ENCODE assay signal across 8 mouse cellular contexts in the genomic region with DNA sequence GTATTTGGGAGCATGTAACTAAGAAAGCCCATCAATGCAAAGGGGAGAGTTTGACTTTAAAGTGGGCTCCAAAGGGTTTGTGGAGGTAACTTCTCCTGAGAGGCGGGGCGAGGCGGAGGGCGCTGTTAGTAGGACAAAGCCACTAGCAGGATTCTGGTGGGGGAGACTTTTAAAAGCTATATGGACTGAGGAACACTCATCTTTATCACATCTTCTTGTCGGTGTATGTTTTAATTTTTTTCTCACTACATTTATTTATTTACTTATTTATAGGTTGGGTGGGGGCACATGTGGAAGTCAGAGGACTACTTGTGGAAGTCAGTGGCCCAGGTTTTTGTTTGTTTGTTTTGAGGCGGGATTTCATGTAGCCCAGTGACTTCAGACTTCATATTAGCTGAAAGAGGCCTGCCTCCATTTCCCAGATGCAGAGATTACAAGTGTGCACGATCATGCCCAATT. TPM values are rescaled to one million over a fixed set of nuclear protein-coding genes. Genes with fewer than 3 reads are reported as not detected.
A peak's percentile ranks its signal among the peaks of the same experiment; 100 is the strongest.
DNase-seq lines count a peak whose midpoint lies in the region; ATAC-seq and TF ChIP-seq lines count a peak whose summit lies in the region.

No protein-coding gene starts in this region.

- no peak for TF ChIP-seq POLR2A in bone marrow, adult 2 months (IDR thresholded peaks at IDR 0.05; ENCODE audit: borderline replicate concordance, control insufficient read depth, low read depth, low read length)

- peak overlapping the region; percentile 63 for H3K9ac ChIP-seq in kidney, postnatal 0 days (ENCODE audit: low read depth, low read length)
- peak overlapping the region; percentile 37 for H3K9ac ChIP-seq in hindbrain, embryonic 14.5 days
- peak overlapping the region; percentile 40 for H3K9ac ChIP-seq in midbrain, embryonic 13.5 days (replicated peaks)

- no peak for TF ChIP-seq CTCF in kidney, postnatal 0 days (IDR thresholded peaks at IDR 0.05; ENCODE audit: low read depth)
- no peak for TF ChIP-seq CTCF in bone marrow, adult 2 months (IDR thresholded peaks at IDR 0.05; ENCODE audit: control insufficient read depth, insufficient read depth, low read length)

- peak overlapping the region; percentile 40 for H3K4me3 ChIP-seq in kidney, postnatal 0 days (replicated peaks; ENCODE audit: low read depth, low read length)
- H3K4me3 ChIP-seq in bone marrow, adult 2 months (replicated peaks; ENCODE audit: control insufficient read depth, low read depth, low read length) = peak overlapping the region; percentile 63
- H3K4me3 ChIP-seq in hindbrain, embryonic 14.5 days (replicated peaks; ENCODE audit: low read length) = peak overlapping the region; percentile 36
- H3K4me3 ChIP-seq in midbrain, embryonic 13.5 days (replicated peaks) = peak overlapping the region; percentile 39

- 36% methylated on average over 7 of the region's 7 CpGs for WGBS in kidney, postnatal 0 days
- 7% methylated on average over 7 of the region's 7 CpGs for WGBS in bone marrow, adult 2 months
- WGBS in hindbrain, embryonic 14.5 days = 40% methylated on average over 7 of the region's 7 CpGs
- whole genome bisulfite sequencing in midbrain, embryonic 13.5 days = 43% methylated on average over 7 of the region's 7 CpGs

- H3K4me1 ChIP-seq in kidney, postnatal 0 days (replicated peaks; ENCODE audit: insufficient read depth, low read length) = 0 out of 2 replicates have a peak, but pooled peaks cover 4% of the 10 kb centered on the region
- no peaks in the 10 kb centered on the region for H3K4me1 ChIP-seq in bone marrow, adult 2 months (ENCODE audit: control insufficient read depth, insufficient read depth, low read length)
- H3K4me1 ChIP-seq in hindbrain, embryonic 14.5 days (replicated peaks; ENCODE audit: control insufficient read depth, insufficient read depth, low read length) = 0 out of 2 replicates have a peak, but pooled peaks cover 7% of the 10 kb centered on the region
- H3K4me1 ChIP-seq in midbrain, embryonic 13.5 days (replicated peaks) = peaks cover 17% of the 10 kb centered on the region

- H3K9me3 ChIP-seq in kidney, postnatal 0 days (replicated peaks; ENCODE audit: low read length) = no peaks in the 10 kb centered on the region
- H3K9me3 ChIP-seq in hindbrain, embryonic 14.5 days (ENCODE audit: control insufficient read depth, low read length) = no peaks in the 10 kb centered on the region
- H3K9me3 ChIP-seq in midbrain, embryonic 13.5 days = no peaks in the 10 kb centered on the region

- peak overlapping the region; percentile 56 for H3K4me2 ChIP-seq in kidney, postnatal 0 days (ENCODE audit: low read length)
- H3K4me2 ChIP-seq in hindbrain, embryonic 14.5 days (replicated peaks) = peak overlapping the region; percentile 67
- H3K4me2 ChIP-seq in midbrain, embryonic 13.5 days (replicated peaks) = peak overlapping the region; percentile 58

- no peak for ATAC-seq in kidney, postnatal 0 days (replicated peaks; ENCODE audit: low FRiP score, low read depth)
- ATAC-seq in hindbrain, embryonic 14.5 days (ENCODE audit: low FRiP score) = no peak
- no peak for ATAC-seq in midbrain, embryonic 13.5 days

- no peaks in the 10 kb centered on the region for H3K36me3 ChIP-seq in kidney, postnatal 0 days (ENCODE audit: insufficient read depth, low read length)
- no peaks in the 10 kb centered on the region for H3K36me3 ChIP-seq in hindbrain, embryonic 14.5 days (replicated peaks; ENCODE audit: control insufficient read depth, insufficient read depth)
- no peaks in the 10 kb centered on the region for H3K36me3 ChIP-seq in midbrain, embryonic 13.5 days

- no peak for DNase-seq in kidney, postnatal 0 days (ENCODE audit: low spot score)
- no peak for DNase-seq in kidney, adult 18-20 months
- no peak for DNase-seq in hindbrain, embryonic 14.5 days (ENCODE audit: low spot score)
- DNase-seq in urinary bladder, postnatal 36 days (ENCODE audit: low spot score in 2 of 2) = no peak
- DNase-seq in right cerebral cortex, postnatal 36 days (ENCODE audit: low spot score in 2 of 2) = no peak
- no peak for DNase-seq in natural killer cell, adult 2 months (ENCODE audit: low spot score in 2 of 2)

- peak overlapping the region; percentile 90 for H3K27ac ChIP-seq in kidney, postnatal 0 days
- H3K27ac ChIP-seq in bone marrow, adult 2 months (ENCODE audit: control insufficient read depth, insufficient read depth, low read depth, low read length, poor library complexity) = no peak overlapping the region
- H3K27ac ChIP-seq in hindbrain, embryonic 14.5 days = peak overlapping the region; percentile 40
- H3K27ac ChIP-seq in midbrain, embryonic 13.5 days = no peak overlapping the region

- H3K27me3 ChIP-seq in kidney, postnatal 0 days (ENCODE audit: insufficient read depth, low read length) = no peaks in the 10 kb centered on the region
- H3K27me3 ChIP-seq in hindbrain, embryonic 14.5 days (ENCODE audit: control insufficient read depth, insufficient read depth, low read length) = no peaks in the 10 kb centered on the region
- H3K27me3 ChIP-seq in midbrain, embryonic 13.5 days = peaks cover 3% of the 10 kb centered on the region; the same call in 1 of the 2 replicates

RNA-seq across cellular contexts. Expression of gene Zfp13, which starts 0.3 kb away (rescaled TPM):
- polyA plus RNA-seq in kidney, postnatal 0 days (2015; fragmentation: Nextera tagmentation; extraction: Ambion mirVana) = 12.6 and 14.3 TPM in 2 replicates
- polyA plus RNA-seq in bone marrow, adult 2 months (2011; ENCODE audit: insufficient read depth, insufficient read length, low replicate concordance, missing spikeins) = not detected in 2 replicates
- polyA plus RNA-seq in hindbrain, embryonic 14.5 days (2014; fragmentation: Nextera tagmentation; extraction: Ambion mirVana) = 20.3 and 21.4 TPM in 2 replicates
- 26.6 and 28.7 TPM in 2 replicates for polyA plus RNA-seq in midbrain, embryonic 13.5 days (2015; fragmentation: Nextera tagmentation; extraction: Ambion mirVana)

RNA-seq across cellular contexts. Expression of gene Zscan10, which starts 1.0 kb away (rescaled TPM):
- not detected in 2 replicates for polyA plus RNA-seq in kidney, postnatal 0 days (2015; fragmentation: Nextera tagmentation; extraction: Ambion mirVana)
- 4.2 TPM in 1 of 2 replicates, not detected in the other for polyA plus RNA-seq in bone marrow, adult 2 months (2011; ENCODE audit: insufficient read depth, insufficient read length, low replicate concordance, missing spikeins)
- polyA plus RNA-seq in hindbrain, embryonic 14.5 days (2014; fragmentation: Nextera tagmentation; extraction: Ambion mirVana) = 0.25 and 0.27 TPM in 2 replicates
- polyA plus RNA-seq in midbrain, embryonic 13.5 days (2015; fragmentation: Nextera tagmentation; extraction: Ambion mirVana) = not detected in 2 replicates

RNA-seq across cellular contexts. Expression of gene Zfp213, which starts 35.6 kb away (rescaled TPM):
- 16.8 and 19.1 TPM in 2 replicates for polyA plus RNA-seq in kidney, postnatal 0 days (2015; fragmentation: Nextera tagmentation; extraction: Ambion mirVana)
- polyA plus RNA-seq in bone marrow, adult 2 months (2011; ENCODE audit: insufficient read depth, insufficient read length, low replicate concordance, missing spikeins) = 3.6 and 4.3 TPM in 2 replicates
- 15.4 and 15.6 TPM in 2 replicates for polyA plus RNA-seq in hindbrain, embryonic 14.5 days (2014; fragmentation: Nextera tagmentation; extraction: Ambion mirVana)
- 18.0 and 20.4 TPM in 2 replicates for polyA plus RNA-seq in midbrain, embryonic 13.5 days (2015; fragmentation: Nextera tagmentation; extraction: Ambion mirVana)

RNA-seq across cellular contexts. Expression of gene Mmp25, which starts 45.4 kb away (rescaled TPM):
- polyA plus RNA-seq in kidney, postnatal 0 days (2015; fragmentation: Nextera tagmentation; extraction: Ambion mirVana) = 0.66 and 0.92 TPM in 2 replicates
- polyA plus RNA-seq in bone marrow, adult 2 months (2011; ENCODE audit: insufficient read depth, insufficient read length, low replicate concordance, missing spikeins) = 4.8 and 18.0 TPM in 2 replicates
- 1.0 and 1.6 TPM in 2 replicates for polyA plus RNA-seq in hindbrain, embryonic 14.5 days (2014; fragmentation: Nextera tagmentation; extraction: Ambion mirVana)
- polyA plus RNA-seq in midbrain, embryonic 13.5 days (2015; fragmentation: Nextera tagmentation; extraction: Ambion mirVana) = 1.1 TPM in 2 replicates

Comparison
In these comparisons a context has a peak if more than half of its experiments do, and no peak if none do; other contexts are left out.
1. H3K27ac ChIP-seq: peak in kidney, postnatal 0 days (single experiment) and hindbrain, embryonic 14.5 days (single experiment); none in bone marrow, adult 2 months (single experiment) and midbrain, embryonic 13.5 days (single experiment).
2. Peak in every context shown above with its lines, with median percentiles within 50 percentile points of each other: H3K4me2 ChIP-seq, H3K4me3 ChIP-seq and H3K9ac ChIP-seq.